Mouse (Mus musculus) Muller cell, postnatal 12 days (primary cell): ENCODE data around the gene Eftud2.

Experiments
- DNase-seq: peaks from one replicate; pipeline ENCODE4 v3.0.0-alpha.2; 2015; ENCODE audit errors: inconsistent ontology term

Gene Eftud2

DNA sequence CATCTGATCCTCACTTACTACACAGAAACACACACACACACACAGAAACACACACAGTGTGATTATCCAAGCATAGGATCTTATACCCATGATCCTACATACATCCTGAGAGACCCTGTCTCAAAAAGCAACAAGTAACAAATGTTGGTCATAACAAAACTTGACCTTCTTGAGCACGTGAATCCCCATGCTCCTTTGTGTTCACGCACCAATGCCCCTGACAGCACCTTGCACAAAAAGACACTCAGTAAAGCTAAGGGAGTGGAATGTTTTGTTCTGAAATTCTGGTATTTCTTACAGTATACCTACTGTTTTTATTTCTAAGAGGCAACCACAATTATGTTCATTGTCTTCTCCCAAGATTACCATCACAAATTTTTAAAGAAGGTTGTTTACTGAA, 1.2 kb downstream of the Eftud2 start:
- no peak for DNase-seq

DNA sequence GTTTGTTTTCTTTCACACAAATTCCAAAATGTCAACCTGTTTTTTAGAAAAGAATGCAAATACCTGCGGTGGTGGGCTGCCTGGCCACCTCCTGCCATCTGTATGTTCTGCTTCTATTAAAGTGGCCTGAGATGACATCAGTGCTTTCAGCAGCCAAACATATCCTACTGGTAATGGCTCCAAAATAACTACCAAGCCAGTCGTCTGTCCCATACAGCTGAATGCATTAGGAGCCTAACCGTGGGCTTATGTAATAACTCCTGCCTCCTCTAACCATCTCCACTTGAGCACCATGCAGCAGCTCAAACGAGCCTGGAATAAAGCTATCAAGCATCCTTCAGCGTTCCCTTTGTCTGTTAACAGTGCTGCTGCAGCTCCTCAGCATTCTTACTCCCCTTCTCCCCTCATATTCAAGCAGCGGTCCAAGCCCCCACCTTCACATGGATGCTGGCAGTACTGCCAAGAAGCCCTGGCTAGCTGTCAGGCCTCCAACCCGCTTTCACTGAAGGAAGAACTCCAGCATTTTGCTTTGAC, 5.9 kb downstream of the Eftud2 start:
- DNase-seq, result no peak

DNA sequence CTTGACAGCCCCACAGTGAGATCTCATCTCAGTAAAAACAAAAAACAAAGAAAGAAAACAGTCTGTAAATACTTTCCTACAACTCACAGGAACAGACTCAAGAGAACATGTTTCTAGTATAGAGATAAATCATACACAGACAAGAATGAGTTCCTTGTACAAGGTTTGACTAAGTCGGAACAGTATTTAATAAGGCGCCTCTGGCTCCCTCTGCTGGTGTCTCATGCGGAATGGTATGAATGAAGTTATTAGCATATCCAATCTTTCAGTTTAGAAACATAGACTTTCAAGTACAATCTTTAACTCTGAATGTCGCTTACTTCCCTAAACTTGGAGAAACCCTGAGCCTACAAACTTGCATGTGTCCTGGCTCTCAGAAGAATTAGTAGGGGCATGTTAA, 16.5 kb downstream of the Eftud2 start:
- DNase-seq, result peak; percentile 26

DNA sequence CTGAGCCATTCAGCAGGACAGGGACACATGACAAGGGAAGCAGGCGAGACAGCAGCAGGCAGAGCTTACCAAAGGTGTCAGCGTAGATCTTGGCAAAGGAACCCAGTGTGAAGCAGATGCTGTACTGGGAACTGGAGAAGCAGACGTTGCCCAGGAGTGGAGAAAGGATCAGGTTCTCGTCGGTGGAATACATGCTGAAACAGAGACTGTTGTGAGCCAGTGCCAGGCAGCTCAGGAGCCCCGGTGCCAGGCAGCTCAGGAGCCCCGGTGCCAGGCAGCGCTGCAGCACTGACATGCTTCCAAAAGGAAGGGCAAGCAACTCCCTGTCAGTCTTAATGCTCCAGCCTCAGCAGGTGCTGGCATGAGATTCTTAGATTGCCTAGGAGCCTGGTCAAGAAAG, 20.9 kb downstream of the Eftud2 start:
- DNase-seq, result no peak

DNA sequence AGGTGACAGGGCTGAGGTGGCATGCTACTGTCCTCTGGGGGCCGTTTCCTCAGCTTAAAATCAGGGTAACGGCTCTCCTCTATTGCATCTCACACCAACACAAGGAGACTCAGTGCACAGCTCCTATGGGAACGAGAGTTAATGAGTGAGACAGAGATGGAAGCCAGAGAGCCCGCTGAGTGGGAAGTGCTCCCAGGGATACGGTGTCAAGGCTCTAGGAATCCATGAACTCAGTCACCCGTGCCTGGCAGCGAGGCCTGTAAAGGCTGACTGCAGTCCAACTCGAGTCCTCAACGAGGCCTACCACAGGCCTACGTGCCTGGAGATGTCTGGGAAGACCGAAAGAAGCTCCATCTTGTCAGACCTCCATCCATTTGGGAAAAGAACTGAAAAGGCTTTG, 21.8 kb downstream of the Eftud2 start:
- DNase-seq, result peak; percentile 20

DNA sequence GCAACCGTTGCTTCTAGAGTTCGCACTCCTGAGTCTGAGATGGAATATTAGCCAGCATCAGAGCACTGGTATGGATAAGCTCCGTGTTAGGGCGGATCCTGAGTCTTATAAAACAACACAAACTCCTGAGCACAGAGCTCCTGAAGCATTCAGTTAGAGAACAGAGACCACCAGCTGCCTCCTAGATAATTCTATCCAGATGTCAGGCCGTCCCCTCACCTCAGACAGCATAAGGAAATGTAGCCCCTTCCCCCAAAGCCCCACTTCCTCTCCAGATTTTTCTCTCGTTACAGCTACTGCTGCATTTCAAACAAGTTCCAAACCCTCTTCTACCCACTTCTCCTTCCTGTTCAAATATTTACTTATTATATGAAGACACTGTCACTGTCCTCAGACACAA, 24.8 kb downstream of the Eftud2 start:
- no peak for DNase-seq

DNA sequence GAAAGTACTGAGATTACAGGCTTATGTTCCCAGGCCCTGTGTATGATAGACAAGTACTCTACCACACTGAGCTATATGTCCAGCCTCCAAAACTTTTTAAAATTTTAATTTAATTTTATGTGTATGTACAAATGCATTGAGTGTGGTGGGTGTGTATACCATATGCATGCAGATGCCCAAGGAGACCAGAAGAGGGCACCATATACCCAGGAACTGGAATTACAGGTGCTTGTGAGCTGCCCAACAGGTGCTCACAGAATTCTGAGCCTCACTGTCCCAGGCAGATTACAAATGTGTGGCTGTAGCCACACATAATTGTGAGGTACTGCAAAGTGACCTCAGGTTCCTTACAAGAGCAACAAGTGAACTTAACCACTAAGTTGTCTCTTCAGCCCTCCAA, 27.0 kb downstream of the Eftud2 start:
- DNase-seq, result no peak

DNA sequence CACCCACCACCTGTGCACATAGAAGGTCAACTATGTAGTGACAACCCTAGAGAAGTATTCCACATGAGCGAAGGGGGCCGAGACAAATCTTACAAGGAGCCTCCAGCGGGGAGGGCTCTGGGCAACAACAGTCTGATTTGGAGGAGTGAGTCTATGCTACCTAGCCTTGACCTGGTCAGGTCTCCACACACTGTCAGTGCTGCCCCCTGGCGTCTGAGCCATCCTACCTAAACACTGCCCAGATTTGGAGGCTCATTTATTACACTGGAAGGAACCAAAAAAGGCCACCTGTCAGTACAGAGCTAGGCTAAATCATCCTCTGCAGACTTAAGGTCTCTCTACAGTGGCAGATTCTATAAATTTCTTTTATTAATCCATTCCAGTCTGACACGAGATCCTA, 28.9 kb downstream of the Eftud2 start:
- DNase-seq, result peak; percentile 39

DNA sequence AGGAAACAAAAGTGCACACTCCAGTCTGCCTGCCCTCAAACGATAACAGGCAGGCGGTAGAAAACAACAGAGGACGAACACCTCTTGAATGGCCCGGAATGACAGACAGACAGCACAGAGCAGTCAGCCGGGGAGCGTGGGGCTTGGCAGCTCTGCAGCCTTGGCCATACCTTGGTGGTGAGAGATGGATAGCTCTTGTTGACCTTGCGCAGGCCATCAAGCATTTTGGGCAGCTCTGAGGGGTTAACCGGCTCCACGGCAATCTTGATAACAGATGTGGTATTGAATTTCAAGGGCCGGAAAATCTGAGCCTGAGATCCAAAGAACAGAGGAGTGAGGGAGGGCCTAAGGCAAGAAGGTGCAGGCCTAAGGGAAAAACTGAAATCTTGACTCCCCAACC, 34.9 kb downstream of the Eftud2 start:
- DNase-seq, result no peak

DNA sequence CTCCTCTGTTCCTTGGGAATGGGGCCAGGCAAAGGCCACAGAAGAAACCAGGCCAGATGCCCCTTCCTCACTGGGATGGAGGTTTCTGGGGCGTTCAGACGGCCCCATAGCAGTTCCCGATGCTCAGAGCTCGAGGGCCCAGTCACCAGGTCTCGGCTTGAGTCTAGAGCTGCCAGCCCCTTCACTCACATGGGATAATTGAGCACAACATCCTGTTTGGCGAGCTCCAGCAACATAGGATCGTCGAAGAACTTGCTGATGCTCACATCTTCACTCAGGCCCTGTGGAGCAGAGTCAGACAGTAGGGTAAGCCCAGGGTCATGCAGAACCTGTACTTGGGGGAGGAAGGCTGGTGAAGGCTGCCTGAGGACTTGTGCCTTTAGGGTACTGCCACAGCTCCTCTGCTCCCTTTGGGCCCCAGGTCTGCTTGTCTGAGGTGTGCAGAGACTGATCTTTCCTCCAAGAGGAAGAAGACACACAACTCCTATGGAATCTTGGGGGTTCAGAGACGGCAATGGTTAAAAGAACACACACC, 42.1 kb downstream of the Eftud2 start:
- no peak for DNase-seq

DNA sequence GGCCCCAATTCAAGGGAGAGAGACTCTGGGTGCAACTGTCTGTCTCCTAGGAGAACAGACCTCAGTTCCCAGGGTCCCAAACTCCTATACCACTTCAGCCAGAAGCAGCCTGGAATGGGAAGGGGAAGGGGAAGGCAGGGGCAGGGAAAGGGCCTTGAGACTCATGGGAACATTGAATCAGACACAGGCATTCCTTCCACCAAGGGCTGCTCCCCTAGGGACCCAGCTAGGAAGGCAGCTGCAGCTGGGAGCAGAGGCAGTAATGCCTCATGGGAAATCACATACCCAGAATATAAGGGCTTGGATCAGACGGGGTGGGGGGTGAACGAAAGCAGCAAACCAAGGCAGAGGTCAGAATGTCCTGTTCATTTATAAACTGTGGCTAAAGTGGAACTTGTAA, 42.7 kb downstream of the Eftud2 start:
- DNase-seq, result no peak

DNA sequence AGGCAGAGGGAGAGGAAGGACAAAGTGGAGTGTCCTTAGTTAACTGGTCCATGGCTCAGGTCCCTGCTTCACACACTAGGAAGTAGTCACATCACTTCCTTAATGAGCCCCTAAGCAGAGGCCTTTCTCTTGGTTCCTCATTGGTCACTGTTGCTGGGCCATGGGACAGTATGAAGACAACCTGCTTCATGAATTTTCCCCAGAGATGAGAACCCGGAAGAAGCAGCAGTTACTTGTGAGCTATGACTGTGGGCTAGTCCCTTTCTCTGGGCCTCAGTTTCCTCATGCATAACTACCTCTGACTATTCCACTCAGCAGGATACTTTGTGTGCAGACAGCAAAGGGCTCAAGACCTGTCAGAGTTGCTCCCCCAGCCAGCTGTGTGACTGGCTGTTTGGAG, 43.4 kb downstream of the Eftud2 start:
- DNase-seq, result no peak

DNA sequence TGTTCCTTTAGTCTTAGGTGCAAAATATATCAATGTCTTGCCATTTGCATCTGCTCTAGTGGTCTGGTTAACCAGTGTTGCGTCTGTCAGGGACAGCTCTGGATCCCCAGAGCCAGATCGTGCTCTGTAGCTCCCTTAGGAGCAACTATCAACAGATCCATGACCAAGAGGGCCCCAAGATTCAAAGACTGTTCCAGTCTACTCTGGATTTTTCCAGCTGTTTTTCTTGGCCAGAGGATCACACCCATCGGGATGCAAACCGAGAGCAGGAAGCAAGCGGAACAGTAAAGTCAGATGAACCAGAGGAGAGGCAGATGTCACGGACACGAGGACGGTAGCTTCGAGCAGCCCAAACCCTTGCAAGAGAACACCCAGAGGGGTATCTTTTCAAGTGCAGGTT, 44.6 kb downstream of the Eftud2 start:
- DNase-seq, result no peak

DNA sequence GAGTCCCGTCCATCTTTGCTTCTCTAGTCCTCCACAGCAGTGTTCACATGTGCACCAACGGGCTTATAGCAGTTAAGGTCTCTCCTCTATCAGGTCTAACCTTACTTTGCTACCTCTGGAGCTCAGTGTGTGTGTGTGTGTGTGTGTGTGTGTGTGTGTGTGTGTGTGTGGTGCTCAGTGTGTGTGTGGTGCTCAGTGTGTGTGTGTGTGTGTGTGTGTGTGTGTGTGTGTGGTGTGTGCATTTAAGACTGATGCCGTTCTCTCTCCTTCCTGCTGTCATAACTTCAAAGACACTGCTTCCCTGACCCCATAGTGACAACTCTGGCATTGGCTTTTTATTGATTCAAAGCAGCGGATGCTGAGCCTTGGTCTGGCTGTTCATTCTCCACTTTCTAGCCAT, 45.2 kb downstream of the Eftud2 start, which contains the start of gene Higd1b:
TSS of gene Higd1b (plus strand) at position 301 of the 400 bp plus-strand sequence.
- DNase-seq, result no peak

DNA sequence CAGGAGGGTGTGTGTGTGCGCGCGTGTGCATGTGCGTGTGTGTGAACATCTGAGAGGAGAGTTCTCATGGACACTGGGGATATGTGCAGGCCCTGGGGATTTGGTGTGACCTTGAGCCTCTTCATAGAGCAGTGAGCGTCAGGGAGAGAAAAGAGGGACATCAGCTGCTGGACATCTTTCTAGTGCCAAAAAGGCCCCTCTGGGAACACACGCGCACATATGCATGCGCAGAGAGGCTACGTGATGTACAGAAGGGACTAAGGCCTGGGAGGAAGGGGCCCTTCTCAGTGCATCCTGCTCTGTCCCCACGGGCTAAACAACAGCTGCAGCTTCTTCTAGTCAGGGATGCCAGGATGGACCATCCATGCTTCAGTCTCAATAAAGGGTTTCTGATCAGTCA, 46.6 kb downstream of the Eftud2 start:
- DNase-seq, result no peak

DNA sequence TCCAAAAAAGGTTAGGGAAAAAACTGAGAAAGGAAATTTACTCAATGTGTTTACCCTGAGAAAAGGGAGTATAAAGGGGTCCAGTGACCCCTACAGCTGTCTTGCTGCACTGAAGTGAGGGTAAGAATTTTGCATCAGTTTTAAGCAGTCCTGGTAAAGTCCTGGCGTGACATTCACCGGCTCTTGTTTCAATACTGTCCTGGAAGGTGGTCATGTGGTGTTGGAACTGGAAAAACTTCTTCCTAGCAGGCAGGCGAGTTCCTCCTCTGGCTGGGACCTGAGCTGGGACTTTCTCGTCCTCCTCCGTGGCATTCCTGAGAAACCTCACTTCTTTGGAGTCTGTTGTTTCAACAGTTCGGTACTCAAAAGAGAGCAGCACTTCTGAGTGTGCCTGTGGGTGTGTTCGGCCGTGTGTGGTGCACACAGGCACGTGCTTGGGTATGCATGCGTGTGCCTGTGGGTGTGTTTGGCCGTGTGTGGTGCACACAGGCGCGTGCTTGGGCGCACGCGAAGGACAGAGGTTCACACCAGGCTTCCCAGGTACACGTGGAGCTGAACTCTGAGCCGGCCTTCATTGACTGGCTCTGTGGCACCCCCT, 48.0 kb downstream of the Eftud2 start:
- DNase-seq, result no peak

DNA sequence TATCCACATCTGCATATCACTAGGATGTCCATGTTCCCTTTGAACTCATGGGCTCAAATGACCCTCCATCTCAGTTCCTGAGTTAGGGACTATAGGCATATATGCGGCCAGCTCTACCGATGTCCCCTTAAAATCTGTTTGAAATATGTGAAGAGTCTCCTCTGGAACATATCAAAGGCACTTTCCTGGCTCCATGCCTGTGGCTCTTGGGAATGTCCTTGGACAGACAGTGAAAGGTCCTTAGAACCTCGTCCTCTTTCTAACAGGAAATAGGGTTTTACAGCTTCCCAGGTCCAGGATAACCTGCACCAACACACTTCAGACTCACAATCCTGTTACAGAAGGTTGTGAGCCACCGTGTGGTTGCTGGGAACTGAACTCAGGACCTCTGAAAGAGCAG, 50.5 kb downstream of the Eftud2 start:
- DNase-seq, result no peak

DNA sequence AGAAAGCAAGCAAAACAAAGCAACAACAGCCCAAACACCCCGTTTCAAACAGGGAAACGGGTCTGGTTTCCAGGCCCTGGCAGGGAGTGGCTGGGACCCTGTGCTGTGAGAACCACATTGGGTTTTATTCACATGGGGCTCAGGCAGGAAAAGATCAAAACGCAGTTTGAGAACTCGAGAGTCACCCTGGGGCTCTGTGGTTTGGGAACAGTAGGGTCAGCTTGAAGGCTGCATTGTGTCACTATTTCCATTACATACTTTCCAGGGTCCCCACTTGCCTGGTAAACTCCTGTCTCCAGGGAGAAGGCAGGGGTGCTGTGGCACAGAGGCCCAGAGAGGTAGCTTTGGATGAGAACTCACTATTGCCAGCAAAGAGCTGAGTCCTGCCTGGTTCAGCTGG, 53.7 kb downstream of the Eftud2 start:
- no peak for DNase-seq

DNA sequence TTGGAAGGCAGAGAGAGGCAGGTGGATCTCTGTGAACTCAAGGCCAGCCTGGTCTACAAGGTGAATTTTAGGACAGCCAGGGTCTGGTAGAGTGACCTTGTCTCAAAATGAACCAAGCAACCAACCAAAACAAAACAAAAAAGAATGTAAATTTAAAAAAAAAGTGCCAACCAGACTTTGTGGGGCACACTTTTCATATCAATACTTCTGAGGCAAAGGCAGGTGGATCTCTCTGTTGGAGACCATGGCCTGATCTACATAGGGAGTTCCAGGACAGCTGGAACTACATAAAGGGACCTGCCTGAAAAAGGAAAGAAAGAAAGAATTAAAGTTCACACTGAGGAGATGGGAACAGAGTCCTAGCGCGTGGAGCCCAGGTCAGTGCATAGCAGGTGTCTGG, 54.3 kb downstream of the Eftud2 start:
- no peak for DNase-seq

DNA sequence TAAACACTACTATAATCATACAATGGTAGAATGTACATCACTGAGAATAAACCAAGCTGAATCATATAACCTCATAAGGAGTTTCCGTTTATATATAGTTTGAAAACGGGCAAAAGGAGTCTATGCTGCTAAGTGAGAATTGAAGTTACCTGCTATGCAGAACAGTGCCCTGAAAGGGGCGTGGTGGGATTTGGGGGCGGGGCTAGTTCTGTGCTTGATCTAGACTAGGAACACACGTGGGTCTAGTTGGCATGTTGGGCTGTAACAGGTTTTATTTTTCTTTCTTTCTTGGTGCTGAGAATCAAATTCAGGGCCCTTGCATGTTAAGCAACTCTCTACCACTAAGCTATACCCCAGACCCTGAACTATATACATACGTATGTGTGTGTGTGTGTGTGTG, 59.6 kb downstream of the Eftud2 start:
- no peak for DNase-seq

DNA sequence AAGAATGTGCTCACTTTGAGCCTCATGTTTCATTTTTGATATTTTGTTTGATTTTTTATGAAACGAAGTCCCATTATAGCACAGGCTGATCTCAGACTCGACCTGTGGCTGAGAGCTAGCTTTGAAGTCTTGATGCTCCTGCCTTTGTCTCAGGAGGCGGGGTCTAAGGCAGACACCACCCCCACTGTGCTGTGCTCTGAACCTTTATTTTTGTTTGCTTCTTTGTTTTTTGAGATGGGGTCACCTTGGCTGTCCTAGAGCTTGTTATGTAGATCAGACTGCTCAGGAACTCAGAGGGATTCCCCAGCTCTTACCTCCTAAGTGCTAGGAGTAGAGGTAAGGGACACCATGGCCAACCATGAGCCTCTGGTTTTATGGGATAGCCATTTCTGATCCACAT, 60.4 kb downstream of the Eftud2 start:
- DNase-seq, result no peak

DNA sequence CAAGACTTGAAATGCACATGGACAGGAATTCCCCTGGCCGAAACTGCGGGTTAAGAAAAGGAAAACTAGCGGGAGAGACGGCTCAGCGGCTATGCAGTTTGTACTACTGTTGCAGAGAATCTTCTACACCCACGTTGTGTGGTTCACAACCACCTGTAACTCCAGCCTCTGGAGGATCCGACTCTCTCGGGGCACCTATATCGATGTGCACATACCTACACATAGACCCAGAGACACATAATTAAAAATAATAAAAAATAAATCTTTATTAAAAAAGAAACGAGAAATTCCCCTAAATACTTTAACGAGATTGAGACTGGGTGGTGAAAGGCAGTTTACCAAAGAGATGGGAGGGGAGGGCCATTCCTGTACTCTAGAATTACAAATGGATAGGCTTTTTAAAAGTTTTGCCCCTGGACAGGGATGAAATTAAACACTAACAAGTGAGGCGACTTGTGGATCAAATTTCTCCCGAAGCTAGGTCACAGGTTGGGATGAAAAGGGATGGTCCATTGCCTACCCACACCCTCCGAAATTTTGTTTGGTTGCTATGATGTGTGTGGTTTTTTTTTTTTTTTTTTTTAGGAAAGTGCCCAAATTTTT, 60.9 kb downstream of the Eftud2 start:
- DNase-seq, result no peak

DNA sequence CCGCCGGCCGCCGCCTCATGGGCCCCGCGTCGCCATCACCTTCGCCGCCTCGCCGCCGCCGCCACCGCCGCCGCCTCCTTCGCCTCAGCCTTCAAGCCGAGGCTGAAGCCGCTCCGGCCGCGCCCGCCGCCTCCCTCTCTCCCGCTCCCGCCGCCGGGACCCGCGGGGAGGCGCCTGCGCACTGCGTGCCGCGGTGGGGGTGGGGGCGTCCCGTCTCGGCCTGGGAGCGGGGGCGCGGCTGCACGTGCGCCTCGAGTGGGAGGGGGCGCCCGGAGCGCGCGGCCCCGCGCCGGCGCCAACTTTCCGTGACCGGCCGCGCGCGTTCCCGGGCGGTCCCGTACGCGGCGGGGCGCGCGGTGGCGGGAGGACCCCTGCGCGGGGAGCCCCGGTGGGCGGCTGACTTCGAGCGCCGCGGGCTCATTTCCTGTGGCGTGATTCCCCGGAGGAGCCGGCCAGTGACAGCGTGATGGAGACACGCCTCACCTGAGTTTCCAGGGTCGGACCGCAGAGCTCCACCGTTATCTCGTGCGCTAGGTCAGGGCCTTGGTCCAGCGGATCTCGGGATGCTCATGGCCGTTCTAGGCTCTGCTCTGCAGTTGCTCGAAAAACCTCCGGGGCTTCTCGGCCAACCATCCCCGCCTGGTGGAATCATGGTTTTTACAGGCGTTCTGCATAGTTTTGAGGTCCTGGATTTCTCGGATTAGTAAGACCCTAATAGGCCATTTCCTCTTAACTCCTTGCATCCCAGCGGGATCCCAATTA, 61.6 kb downstream of the Eftud2 start, which contains the start of gene Gjc1:
TSS of gene Gjc1 (minus strand) at position 680 of the 762 bp plus-strand sequence.
- peak; percentile 69 for DNase-seq
